Mouse (Mus musculus): Measurements from ENCODE around the gene Tfip11.

The Tfip11 gene

DNA sequence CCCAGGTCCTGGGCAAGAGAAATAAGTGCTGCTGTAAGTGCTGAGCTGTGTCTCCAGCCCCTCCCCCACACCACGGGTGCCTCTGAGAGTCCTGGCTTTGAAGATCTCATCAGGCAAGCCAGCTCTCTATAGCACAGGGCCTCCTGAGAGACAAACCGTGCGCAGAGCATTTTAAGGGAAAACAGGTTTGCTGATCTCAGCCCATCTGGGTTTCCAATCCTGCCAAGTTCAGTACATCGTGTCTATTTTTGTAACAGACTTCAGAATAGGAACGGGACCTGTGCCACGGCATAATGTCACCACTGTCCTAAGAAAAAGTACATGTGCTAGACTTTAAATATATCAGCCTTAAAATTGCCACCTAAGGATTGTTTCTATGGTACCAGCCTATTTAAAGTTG is 5.2 kb upstream of the Tfip11 start:
- DNase-seq (ENCODE audit: low read depth): no peak

DNA sequence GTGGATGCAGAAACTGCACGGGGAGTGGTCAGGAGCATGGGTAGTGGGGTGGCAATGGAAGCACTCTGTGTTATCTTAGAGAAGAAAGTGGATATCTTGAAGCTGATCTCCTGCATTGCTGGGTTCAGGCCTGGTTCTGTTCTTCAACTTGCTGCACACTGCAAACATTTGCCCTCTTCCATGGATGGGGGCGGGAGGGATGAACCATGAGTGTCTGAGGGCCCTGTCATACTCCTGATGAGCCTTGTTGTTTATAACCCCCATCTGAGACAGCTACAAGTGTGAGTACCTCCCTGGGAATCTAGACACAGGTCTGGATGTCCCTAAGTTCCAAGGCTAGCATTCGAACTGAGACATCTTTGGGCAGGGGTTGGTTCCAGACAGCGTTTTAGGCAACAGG is 4.8 kb upstream of the Tfip11 start:
- DNase-seq (ENCODE audit: low read depth): no peak

DNA sequence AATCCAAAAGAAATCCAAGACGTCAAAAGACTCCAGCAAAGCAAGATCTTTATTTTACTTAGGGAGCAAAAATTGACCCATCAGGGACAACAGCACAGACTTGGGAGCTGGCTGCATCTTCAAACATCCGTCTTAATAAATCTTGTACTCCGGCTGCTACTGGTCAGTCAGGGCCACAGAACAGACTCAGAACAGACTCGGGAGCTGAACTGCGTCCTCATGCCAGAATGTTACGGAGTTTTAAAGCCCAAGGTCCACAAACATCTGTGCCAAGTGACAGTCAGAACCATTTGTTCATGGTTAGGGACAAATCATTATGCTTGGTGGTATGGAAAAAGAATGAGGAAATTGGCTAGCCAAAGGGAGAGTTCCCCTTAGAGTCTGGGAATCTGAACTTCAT is 2.9 kb upstream of the Tfip11 start:
- no peak for DNase-seq (ENCODE audit: low read depth)

DNA sequence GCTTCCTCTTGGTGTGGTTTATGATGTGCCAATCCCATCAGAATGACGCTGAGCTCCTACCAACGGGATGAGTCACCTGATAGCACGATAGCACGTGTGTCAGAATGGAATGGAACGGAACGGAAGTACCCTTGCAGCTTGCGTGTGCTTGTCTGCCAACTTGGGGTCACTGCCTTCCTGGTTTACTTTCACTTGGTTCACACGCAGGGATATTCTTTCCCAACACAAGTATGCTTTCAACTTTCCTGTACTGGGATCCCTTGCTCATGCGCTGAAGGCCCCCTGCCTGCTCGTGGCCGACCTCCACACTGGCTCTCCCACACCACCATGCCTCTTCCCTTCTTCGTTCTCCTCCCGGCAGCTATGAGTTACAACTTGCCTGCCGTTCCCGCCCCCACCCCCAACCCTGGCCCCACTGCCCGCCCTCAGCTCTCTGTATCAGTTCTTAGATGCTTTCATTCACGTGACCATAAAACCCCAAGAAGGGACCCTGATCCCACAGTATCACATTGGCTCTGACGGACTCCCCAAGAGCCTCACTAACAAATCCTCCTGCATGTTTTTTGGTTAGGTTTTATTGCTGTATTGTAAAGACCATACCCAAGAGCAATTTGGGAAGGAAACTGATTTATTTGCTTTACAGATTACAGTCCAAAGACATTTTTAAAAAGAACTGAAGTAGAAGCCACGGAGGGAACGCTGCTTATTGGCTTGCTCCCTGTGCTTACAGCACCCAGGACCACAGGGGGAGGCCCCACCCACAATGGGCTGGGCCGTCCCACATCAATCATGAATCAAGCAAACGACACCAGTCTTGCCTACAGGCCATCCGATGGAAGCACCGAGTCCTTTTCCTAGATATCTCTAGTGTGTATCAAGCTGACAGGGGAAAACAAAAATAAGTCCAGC is 1.3 kb upstream of the Tfip11 start:
- DNase-seq (ENCODE audit: low read depth): peak; percentile 79

DNA sequence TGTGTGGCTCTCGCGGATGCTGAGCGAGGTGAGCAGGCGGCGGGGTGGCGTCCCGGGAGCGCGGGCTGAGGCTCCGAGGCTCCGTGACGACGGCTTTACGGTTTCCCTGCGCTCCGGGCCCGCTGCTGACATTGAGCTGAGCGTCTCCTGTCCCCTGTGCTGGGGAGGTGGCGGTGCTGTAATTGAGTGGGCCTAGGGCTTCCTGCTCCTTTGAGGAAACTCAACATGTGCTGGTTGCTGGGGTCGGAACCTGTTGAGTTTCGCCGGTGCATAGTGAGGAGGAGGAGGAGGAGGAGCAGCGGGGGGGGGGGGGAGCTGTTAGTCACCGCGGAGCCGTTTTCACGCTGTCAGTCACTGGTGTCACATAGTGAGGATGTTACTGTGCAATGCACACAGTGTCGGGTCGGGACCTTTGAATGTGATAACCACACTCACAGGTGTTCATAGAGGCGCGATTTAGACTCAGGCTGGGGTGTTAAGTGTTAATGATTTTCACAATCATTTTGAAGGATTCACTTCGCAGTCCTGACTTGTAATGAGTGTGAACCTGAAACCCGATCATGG is 370 bp downstream of the Tfip11 start:
- no peak for DNase-seq (ENCODE audit: low read depth)

DNA sequence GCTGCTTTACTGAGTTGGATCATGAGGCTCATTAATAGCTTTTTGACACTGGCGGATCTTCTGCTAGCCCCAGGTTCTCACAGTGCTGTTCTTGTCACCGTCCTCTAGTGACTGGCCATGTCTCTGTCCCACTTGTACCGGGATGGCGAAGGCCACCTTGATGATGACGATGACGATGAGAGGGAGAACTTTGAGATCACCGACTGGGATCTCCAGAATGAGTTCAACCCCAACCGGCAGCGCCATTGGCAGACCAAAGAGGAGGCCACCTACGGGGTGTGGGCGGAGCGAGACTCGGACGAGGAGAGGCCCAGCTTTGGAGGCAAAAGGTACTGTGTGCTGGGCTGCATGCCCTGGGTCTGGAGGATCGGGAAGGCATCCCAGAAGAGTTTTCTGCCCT is 1.7 kb downstream of the Tfip11 start:
- no peak for DNase-seq (ENCODE audit: low read depth)

DNA sequence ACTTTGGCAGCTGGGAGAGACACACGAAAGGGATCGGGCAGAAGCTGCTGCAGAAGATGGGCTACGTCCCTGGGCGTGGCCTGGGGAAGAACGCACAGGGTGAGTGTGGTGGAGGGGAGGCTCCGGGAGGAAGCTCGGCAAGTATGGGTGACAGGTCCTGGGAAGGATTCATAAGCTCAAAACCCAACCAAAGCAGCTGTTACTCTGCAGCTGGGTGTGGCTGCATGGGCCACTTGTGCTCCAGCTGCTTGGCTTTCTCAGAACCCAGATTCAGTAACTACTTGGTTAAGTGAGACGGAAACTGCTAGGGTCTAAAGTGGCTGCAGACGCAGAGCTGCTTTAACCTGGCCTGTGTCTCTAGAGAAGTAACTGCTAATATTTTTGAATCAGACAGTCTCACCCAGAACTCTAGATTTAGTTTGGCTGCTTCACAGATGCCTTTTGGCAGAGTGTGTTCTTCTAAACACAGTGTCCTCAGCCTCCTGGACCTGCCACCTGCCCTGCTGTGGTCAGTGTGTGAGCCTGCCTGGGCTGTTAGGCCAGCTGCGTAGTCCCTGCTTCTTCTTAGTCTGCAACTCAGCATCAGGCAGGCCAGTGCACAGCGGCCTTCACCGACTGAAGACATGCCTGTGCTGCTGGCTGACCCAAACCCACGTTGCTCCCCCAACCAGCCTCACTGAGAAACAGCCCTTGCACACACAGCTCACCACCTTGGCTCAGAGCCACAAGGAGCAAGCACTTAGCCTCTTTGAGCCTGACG is 3.8 kb downstream of the Tfip11 start:
- DNase-seq (ENCODE audit: low read depth): no peak

DNA sequence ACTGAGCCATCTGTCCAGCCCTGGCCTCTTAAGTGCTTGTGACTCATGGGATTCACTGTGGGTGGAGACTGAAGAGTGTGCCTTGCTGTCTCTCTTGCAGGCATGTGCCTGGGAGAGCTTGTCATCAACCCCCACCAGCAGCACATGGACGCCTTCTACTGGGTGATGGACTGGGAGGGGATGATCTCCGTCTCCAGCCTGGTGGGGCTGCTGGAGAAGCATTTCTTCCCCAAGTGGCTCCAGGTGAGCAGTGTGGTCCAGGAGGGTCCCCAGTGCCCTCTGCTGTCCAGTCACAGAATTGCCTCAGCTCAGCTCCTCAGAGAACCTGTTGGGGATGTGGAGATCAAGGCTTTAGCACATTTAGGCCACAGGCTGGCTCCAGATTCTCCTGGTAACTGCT is 9.3 kb downstream of the Tfip11 start:
- DNase-seq (ENCODE audit: low read depth): no peak

DNA sequence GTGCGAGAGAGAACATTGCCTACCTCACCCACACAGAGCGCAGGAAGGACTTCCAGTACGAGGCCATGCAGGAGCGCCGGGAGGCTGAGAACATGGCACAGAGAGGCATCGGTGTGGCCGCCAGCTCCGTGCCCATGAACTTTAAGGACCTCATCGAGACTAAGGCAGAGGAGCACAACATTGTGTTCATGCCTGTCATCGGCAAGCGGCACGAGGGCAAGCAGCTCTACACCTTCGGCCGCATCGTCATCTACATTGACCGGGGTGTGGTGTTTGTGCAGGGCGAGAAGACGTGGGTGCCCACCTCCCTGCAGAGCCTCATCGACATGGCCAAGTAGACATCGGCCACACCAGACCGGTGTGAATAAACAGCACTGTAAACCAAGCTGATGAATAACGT is 10.8 kb downstream of the Tfip11 start:
- no peak for DNase-seq (ENCODE audit: low read depth)

DNA sequence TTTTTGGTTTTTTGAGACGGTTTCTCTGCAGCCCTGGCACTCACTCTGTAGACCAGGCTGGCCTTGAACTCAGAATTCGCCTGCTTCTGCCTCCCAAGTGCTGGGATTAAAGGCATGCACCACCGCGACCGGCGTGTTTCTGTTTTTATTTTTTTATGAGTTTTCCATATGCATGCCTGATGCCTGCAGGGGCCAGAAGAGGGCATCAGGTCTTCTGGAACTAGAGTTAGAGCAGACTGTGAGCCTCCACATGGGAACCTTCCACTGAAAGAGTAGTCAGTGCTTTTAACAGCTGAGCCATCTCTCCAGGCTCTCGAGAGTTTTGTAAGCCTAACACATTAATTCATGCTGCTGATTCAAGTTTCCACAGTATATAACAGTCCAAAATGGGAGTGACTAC is 13.1 kb downstream of the Tfip11 start:
- DNase-seq (ENCODE audit: low read depth): no peak

DNA sequence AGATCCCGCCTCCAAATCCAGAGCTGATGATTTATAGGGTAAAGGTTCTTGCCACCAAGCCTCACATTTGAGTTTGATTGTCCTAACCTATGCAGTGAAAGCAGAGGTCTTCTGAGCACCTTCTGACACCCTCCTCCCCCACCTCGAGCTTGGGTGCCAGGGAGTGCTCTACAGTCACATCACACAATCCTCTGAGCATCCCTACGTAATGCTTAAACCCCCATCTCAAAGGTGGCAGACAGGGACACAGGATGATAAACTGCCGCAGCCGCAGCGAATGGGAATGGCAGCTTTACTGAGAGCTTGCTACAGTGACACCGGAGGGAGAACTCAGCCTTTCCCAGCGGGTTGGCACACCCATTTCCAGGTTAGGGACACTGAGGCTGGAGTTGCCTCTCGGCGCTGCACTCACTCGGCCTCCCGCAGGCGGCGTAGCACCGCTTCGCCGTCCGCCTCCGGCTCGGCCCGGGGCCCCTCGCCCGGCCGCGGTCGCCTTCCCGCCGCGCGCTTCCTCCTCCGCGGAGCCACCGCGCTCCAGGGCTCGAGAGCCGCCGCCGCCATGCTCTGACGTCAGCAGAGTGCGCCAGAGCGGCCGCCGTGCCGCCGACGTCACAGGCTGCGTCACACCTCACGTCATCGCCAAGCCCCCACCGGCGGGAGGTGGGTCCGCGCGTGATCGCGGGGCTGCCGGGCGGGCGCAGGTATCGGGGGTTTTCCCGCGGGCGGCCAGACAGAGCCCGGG is 16.5 kb downstream of the Tfip11 start, which contains the start of the genes Srrd and Hps4:
Gene Srrd (minus strand): TSS at position 578 of the 742 bp plus-strand sequence.
Gene Hps4 (plus strand): TSS at position 621 of the 742 bp plus-strand sequence.
- peak; percentile 67 for DNase-seq (ENCODE audit: low read depth)

DNA sequence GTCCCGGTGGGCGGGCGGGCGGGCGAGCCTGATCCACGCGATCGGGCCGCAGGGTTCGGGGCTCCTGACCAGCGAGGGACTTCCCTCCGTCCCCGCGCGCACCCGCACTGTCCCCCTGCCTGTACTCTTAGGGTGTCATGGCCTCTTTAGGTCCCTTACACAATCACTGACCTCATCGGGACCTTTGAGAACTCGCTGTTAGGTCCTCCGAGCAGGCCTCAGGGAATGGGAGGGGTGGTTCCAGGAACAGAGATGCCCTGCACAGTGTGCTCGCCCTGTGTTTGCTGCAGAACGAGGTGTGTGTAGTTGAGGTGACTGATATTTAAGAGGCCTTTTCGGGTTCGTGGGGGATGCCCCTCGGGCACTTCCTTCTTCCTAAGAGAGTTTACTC is 17.0 kb downstream of the Tfip11 start:
- peak; percentile 69 for DNase-seq (ENCODE audit: low read depth)

DNA sequence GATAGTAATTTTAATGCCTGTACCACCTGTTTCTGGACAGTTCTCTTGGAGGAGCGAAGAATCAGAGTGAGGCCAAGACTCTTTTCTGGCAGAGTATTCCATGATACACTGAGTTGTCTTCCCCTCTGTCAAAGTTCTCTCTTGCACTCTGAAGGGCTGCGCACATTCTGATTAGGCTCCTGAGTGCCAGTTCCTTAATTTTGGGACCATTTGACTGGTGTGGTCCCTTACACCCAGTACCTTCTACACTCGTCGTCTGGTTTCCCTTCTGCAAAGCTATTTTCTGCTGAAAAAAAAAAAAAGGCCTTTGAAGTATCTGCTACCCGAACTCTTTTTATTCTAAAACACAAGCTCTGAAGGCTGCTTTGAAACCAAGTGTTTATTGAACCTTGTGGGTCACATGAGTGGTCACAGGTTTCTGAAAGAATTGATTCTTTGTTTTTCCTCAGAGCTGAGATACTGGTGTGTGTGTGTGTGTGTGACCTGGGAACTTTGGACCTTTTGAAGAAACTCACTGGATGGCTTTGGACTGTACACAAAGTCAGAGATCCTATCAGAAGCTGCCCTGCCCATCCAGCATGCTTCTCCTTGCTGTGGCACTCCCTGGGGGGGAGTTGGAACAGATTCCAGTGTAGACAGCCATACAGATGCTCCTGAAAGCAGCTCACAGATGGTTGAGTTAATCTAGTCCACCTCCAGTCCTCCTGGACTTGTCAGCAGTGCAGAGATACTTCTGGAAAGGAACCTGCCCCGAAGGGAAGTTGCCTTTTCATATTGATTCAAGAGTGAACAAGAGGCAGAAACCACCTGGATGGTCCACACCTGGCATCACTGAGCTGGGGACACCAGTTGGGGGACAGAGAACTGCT is 18.2 kb downstream of the Tfip11 start:
- no peak for DNase-seq (ENCODE audit: low read depth)

DNA sequence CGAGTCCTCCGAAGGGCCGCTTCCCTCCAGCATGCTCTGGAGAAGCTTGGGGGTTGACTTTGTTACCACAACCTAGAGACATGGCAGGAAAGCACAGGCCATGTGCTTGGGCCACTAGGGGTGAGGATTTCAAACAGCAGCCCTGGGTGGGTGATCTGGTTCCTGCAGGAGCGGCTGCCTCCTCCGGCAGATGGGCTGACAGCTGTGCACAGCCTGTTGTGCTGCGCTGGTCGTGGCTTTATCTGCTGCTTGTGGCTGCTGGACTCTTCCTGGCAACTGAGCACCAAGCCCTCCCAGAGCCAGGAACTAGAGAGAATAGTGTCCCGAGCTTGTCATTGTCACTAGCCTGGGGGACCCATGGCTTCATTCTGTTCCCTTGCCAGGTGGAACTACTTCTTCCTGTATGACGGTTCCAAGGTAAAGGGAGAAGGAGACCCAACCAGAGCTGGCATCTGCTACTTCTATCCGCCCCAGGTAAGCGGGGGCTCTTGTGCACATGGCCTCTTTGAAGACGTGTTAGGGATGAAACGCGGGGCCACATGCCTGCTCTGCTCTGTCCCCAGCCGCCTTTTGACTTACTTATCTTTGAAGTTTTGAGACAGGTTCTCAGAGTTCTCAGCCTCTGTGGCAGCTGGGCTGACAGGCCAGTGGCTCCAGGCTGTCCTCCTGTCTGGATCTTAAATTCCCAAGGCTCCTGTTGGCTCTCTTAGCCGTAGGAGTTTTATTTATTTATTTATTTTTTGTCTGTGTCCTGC is 20.2 kb downstream of the Tfip11 start:
- no peak for DNase-seq (ENCODE audit: low read depth)

DNA sequence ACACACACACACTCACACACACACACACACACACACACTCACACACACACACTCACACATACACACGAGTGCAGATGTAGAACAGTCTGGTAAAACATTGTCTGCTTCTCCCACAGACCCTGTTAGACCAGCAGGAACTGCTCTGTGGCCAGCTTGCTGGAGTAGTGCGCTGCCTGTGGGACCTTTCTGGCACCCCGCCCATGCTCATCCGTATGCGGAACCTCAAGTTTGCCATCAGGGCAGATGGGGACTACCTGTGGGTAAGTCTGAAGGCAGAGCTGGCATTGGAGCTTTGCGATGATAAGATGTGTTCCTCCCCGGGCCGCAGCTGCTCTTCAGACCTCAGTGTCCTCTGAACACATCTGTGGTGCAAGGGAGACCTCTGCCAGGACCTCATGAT is 23.0 kb downstream of the Tfip11 start:
- DNase-seq (ENCODE audit: low read depth): no peak

DNA sequence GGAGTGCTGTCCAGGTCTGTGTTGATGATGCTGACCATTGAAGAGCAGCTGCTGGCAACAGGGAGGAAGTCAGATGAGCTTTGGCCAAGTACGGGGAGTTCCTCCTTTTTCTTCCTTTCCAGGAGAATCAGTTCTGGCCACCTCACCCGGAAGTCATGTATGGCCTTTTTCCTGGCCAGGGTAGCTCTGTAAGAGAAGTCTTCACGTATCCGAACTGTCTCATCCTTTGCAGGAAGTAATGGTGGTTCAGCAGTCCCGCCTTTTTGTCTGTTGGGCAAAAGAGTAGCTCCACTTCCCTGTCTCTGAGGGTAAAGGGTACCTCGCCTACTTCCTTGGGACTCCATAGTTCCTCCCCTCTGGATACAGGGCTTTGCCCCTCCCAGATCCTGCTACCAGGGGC is 29.3 kb downstream of the Tfip11 start:
- no peak for DNase-seq (ENCODE audit: low read depth)

DNA sequence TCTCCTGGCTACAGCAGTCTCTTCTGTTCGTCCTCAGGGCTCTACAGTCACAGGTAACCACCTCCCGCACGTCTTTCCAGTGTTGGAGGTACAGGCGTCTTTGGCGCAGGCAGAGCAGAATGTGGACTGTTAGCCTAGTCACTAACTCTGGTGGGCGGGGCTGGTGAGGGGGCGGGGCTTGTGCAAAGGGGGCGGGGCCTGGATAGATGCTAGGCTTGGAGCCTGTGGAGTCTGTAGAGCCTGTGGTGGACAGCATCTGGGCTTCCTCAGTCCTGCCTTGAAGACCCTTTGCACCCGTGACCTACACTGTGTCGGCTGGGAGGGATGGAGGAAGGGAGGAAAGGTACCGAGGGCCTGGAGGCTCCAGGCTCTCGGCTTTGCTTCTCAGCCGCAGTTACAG is 29.8 kb downstream of the Tfip11 start, which contains the start of gene Gm6583:
Gene Gm6583 (minus strand): TSS at position 124 of the 400 bp plus-strand sequence.
- no peak for DNase-seq (ENCODE audit: low read depth)

DNA sequence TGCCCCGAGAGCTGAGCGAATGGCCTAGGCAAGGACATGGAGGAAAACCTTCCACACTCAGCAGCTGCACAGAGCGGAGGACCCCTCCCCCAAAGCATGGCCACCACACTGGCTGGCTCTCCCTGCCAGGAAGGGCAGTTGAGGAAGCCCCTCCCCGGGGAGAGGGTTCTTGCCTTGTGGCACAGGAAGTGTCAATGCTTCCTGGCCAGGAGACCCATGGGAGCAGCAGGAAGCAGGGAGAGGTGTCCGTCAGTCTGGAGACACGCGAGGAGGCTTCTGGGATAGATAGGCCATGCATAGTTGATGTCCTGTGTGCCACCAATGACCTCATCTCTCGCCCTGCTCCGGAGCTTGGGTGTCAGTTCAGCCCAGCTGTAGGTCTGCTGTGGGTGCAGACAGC is 30.2 kb downstream of the Tfip11 start:
- DNase-seq (ENCODE audit: low read depth): no peak

DNA sequence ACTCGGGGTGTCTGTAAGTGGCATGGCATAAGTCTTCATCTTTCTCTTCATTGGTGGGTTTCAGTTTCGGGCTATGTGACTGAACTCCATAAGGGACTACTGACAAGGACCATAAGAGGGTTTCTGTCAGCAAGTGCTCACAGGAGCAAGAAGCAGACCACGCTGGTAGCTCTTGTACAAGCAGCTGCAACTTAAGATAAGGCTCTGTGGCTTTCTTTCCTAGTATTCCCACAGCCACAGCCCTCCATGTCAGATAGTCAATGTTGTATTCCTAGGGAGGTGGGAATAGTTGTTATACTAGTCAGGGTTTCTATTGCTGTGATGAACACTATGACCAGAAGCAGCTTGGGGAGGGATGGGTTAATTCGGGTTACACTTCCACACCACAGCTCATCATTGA is 33.4 kb downstream of the Tfip11 start:
- DNase-seq (ENCODE audit: low read depth): peak; percentile 63

DNA sequence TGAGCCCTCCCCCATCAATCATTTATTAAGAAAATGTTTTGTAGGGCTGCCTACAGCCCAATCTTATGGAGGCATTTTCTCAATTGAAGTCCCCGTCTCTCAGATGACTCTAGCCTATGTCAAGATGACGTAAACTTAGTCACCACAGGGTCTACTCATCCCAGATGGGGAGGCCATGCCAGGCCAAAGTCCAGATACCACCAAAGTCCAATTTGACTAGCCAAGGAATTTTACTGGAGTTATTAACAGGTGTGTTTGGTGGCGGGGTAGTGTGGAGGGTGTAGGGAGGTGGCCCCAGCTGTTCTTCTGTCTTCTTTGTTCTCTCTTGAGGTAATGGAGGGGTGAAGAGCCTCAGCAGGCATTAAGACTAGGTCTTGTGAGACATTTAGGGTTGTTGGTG is 33.9 kb downstream of the Tfip11 start:
- DNase-seq (ENCODE audit: low read depth): no peak
